Mouse (Mus musculus): ENCODE results near the gene Phtf2. TPM values are rescaled to one million over a fixed set of nuclear protein-coding genes. Genes with fewer than 3 reads are reported as not detected.
A peak's percentile ranks its signal among the peaks of the same experiment; 100 is the strongest.
"Not testable (repeated sequence)": the region's sequence is repeated elsewhere in the genome, so short reads cannot be mapped to it uniquely, and the experiment has no call there.

Gene Phtf2
- polyA plus RNA-seq, 1 experiment from 2014 or later, result 18.2 TPM

- 0 out of 2 replicates have a peak, but pooled peaks cover 3% of the 10 kb centered on the region for H3K36me3 ChIP-seq (ENCODE audit: control insufficient read depth, insufficient read depth, low read length)
- no peak overlapping the region for H3K27ac ChIP-seq (ENCODE audit: low read depth, low read length)
- no peaks in the 10 kb centered on the region for H3K9me3 ChIP-seq (ENCODE audit: control insufficient read depth, low read length)
- DNase-seq (ENCODE audit: low spot score) (no peak), ATAC-seq (replicated peaks; ENCODE audit: low FRiP score) (peak; percentile 81)
- no peak overlapping the region for H3K9ac ChIP-seq (ENCODE audit: low read depth, low read length)
- H3K27me3 ChIP-seq (replicated peaks; ENCODE audit: control insufficient read depth, insufficient read depth, low read length), result no peaks in the 10 kb centered on the region
- WGBS, result 63% methylated on average over 8 of the region's 8 CpGs
- peaks cover 10% of the 10 kb centered on the region for H3K4me1 ChIP-seq (replicated peaks; ENCODE audit: control insufficient read depth, insufficient read depth, low read length)
- no peak overlapping the region for H3K4me2 ChIP-seq
- no peak overlapping the region for H3K4me3 ChIP-seq (ENCODE audit: low read depth, low read length)
These were observed 103.5 kb downstream of the Phtf2 start for GRCm38 (mm10) chr5:20778274-20778984.

GRCm38 (mm10) chr5:20773341-20773740, 108.6 kb downstream of the Phtf2 start:
- H3K9me3 ChIP-seq (ENCODE audit: control insufficient read depth, low read length), result no peaks in the 10 kb centered on the region
- H3K36me3 ChIP-seq (ENCODE audit: control insufficient read depth, insufficient read depth, low read length), result peaks cover 2% of the 10 kb centered on the region; the same call in 1 of the 2 replicates
- 67% methylated on average over 3 of the region's 3 CpGs for WGBS
- peaks cover 3% of the 10 kb centered on the region for H3K4me1 ChIP-seq (replicated peaks; ENCODE audit: control insufficient read depth, insufficient read depth, low read length)
- H3K4me2 ChIP-seq, result no peak overlapping the region
- no peak for ATAC-seq (replicated peaks; ENCODE audit: low FRiP score)
- no peak overlapping the region for H3K9ac ChIP-seq (ENCODE audit: low read depth, low read length)
- DNase-seq (ENCODE audit: low spot score), result no peak
- no peak overlapping the region for H3K4me3 ChIP-seq (ENCODE audit: low read depth, low read length)
- no peaks in the 10 kb centered on the region for H3K27me3 ChIP-seq (replicated peaks; ENCODE audit: control insufficient read depth, insufficient read depth, low read length)
- no peak overlapping the region for H3K27ac ChIP-seq (ENCODE audit: low read depth, low read length)

- H3K4me3 ChIP-seq (ENCODE audit: low read depth, low read length), result no peak overlapping the region
- H3K4me1 ChIP-seq (replicated peaks; ENCODE audit: control insufficient read depth, insufficient read depth, low read length), result no peaks in the 10 kb centered on the region
- no peak overlapping the region for H3K27ac ChIP-seq (ENCODE audit: low read depth, low read length)
- no peaks in the 10 kb centered on the region for H3K9me3 ChIP-seq (ENCODE audit: control insufficient read depth, low read length)
- 90% methylated on average over 7 of the region's 7 CpGs for WGBS
- H3K27me3 ChIP-seq (replicated peaks; ENCODE audit: control insufficient read depth, insufficient read depth, low read length), result no peaks in the 10 kb centered on the region
- peaks cover 6% of the 10 kb centered on the region; the same call in 1 of the 2 replicates for H3K36me3 ChIP-seq (ENCODE audit: control insufficient read depth, insufficient read depth, low read length)
- DNase-seq (ENCODE audit: low spot score) (no peak), ATAC-seq (replicated peaks; ENCODE audit: low FRiP score) (no peak)
- no peak overlapping the region for H3K9ac ChIP-seq (ENCODE audit: low read depth, low read length)
- no peak overlapping the region for H3K4me2 ChIP-seq
These were observed 116.5 kb downstream of the Phtf2 start for GRCm38 (mm10) chr5:20765365-20765920.

- not testable (repeated sequence) for H3K9me3 ChIP-seq (ENCODE audit: control insufficient read depth, low read length); ATAC-seq (replicated peaks; ENCODE audit: low FRiP score); H3K36me3 ChIP-seq (ENCODE audit: control insufficient read depth, insufficient read depth, low read length); H3K4me3 ChIP-seq (ENCODE audit: low read depth, low read length); H3K9ac ChIP-seq (ENCODE audit: low read depth, low read length); H3K4me2 ChIP-seq; H3K27ac ChIP-seq (ENCODE audit: low read depth, low read length); DNase-seq (ENCODE audit: low spot score); H3K4me1 ChIP-seq (replicated peaks; ENCODE audit: control insufficient read depth, insufficient read depth, low read length); H3K27me3 ChIP-seq (replicated peaks; ENCODE audit: control insufficient read depth, insufficient read depth, low read length)
- 93% methylated on average over 3 of the region's 3 CpGs for WGBS
These were observed 119.5 kb downstream of the Phtf2 start for GRCm38 (mm10) chr5:20762441-20762840.

- H3K9me3 ChIP-seq (ENCODE audit: control insufficient read depth, low read length), result no peaks in the 10 kb centered on the region
- WGBS, result 93% methylated on average over 12 of the region's 12 CpGs
These were observed 121.4 kb downstream of the Phtf2 start for GRCm38 (mm10) chr5:20760368-20761162.

GRCm38 (mm10) chr5:20759771-20760170, 122.2 kb downstream of the Phtf2 start:
- no peaks in the 10 kb centered on the region for H3K9me3 ChIP-seq (ENCODE audit: control insufficient read depth, low read length)

More at GRCm38 (mm10) chr5:20760368-20761162, 121.4 kb downstream of the Phtf2 start:
- Histone ChIP-seq H3K27me3 (replicated peaks; ENCODE audit: control insufficient read depth, insufficient read depth, low read length) (no peaks in the 10 kb centered on the region), H3K27ac (ENCODE audit: low read depth, low read length) (no peak overlapping the region), H3K4me3 (ENCODE audit: low read depth, low read length) (no peak overlapping the region), H3K4me2 (no peak overlapping the region), H3K36me3 (ENCODE audit: control insufficient read depth, insufficient read depth, low read length) (peaks cover 5% of the 10 kb centered on the region; the same call in 1 of the 2 replicates), H3K4me1 (replicated peaks; ENCODE audit: control insufficient read depth, insufficient read depth, low read length) (no peaks in the 10 kb centered on the region), H3K9ac (ENCODE audit: low read depth, low read length) (no peak overlapping the region)
- ATAC-seq (replicated peaks; ENCODE audit: low FRiP score), result no peak
- DNase-seq (ENCODE audit: low spot score), result no peak

GRCm38 (mm10) chr5:20753963-20754362, 128.0 kb downstream of the Phtf2 start:
- Histone ChIP-seq H3K4me1 (replicated peaks; ENCODE audit: control insufficient read depth, insufficient read depth, low read length) (no peaks in the 10 kb centered on the region), H3K27ac (ENCODE audit: low read depth, low read length) (no peak overlapping the region), H3K4me2 (no peak overlapping the region), H3K36me3 (ENCODE audit: control insufficient read depth, insufficient read depth, low read length) (no peaks in the 10 kb centered on the region), H3K4me3 (ENCODE audit: low read depth, low read length) (no peak overlapping the region), H3K9me3 (ENCODE audit: control insufficient read depth, low read length) (no peaks in the 10 kb centered on the region), H3K9ac (ENCODE audit: low read depth, low read length) (no peak overlapping the region), H3K27me3 (replicated peaks; ENCODE audit: control insufficient read depth, insufficient read depth, low read length) (no peaks in the 10 kb centered on the region)
- DNase-seq (ENCODE audit: low spot score) (no peak), ATAC-seq (replicated peaks; ENCODE audit: low FRiP score) (no peak)
- 84% methylated on average over 5 of the region's 5 CpGs for WGBS

More at GRCm38 (mm10) chr5:20759771-20760170, 122.2 kb downstream of the Phtf2 start:
- Histone ChIP-seq H3K27ac (ENCODE audit: low read depth, low read length) (no peak overlapping the region), H3K4me1 (replicated peaks; ENCODE audit: control insufficient read depth, insufficient read depth, low read length) (no peaks in the 10 kb centered on the region), H3K27me3 (replicated peaks; ENCODE audit: control insufficient read depth, insufficient read depth, low read length) (no peaks in the 10 kb centered on the region), H3K9ac (ENCODE audit: low read depth, low read length) (no peak overlapping the region), H3K36me3 (ENCODE audit: control insufficient read depth, insufficient read depth, low read length) (peaks cover 4% of the 10 kb centered on the region; the same call in 1 of the 2 replicates), H3K4me3 (ENCODE audit: low read depth, low read length) (no peak overlapping the region), H3K4me2 (no peak overlapping the region)
- 67% methylated on average over 5 of the region's 5 CpGs for WGBS
- ATAC-seq (replicated peaks; ENCODE audit: low FRiP score) (no peak), DNase-seq (ENCODE audit: low spot score) (no peak)

- H3K27me3 ChIP-seq (replicated peaks; ENCODE audit: control insufficient read depth, insufficient read depth, low read length), result no peaks in the 10 kb centered on the region
- WGBS, result 62% methylated on average over 2 of the region's 2 CpGs
- H3K36me3 ChIP-seq (ENCODE audit: control insufficient read depth, insufficient read depth, low read length), result no peaks in the 10 kb centered on the region
- H3K9ac ChIP-seq (ENCODE audit: low read depth, low read length), result no peak overlapping the region
- no peak overlapping the region for H3K27ac ChIP-seq (ENCODE audit: low read depth, low read length)
- no peaks in the 10 kb centered on the region for H3K9me3 ChIP-seq (ENCODE audit: control insufficient read depth, low read length)
- H3K4me3 ChIP-seq (ENCODE audit: low read depth, low read length), result no peak overlapping the region
- DNase-seq (ENCODE audit: low spot score), result no peak
- no peak overlapping the region for H3K4me2 ChIP-seq
- no peak for ATAC-seq (replicated peaks; ENCODE audit: low FRiP score)
- H3K4me1 ChIP-seq (replicated peaks; ENCODE audit: control insufficient read depth, insufficient read depth, low read length), result no peaks in the 10 kb centered on the region
These were observed 128.8 kb downstream of the Phtf2 start for GRCm38 (mm10) chr5:20753096-20753495.
